Mouse (Mus musculus): Measurements from ENCODE around the gene Nfam1. TPM values are rescaled to one million over a fixed set of nuclear protein-coding genes. Genes with fewer than 3 reads are reported as not detected.
"Not testable (repeated sequence)": the region's sequence is repeated elsewhere in the genome, so short reads cannot be mapped to it uniquely, and the experiment has no call there.

Gene Nfam1
- polyA plus RNA-seq (2014; fragmentation: Nextera tagmentation; extraction: Ambion mirVana): 2.0 and 3.4 TPM in 2 replicates

GRCm38 (mm10) chr15:83032981-83033541, at the start of gene Nfam1:
Gene Nfam1 (minus strand): TSS chr15:83033306.
- ATAC-seq (ENCODE audit: low FRiP score, low TSS enrichment): no peak
- H3K4me3 ChIP-seq (ENCODE audit: low read length): no peak within 1 kb of the TSS
- no peak within 1 kb of the TSS for H3K27ac ChIP-seq (ENCODE audit: low read depth, low read length)
- peaks cover 34% of the 10 kb centered on the region; the same call in 1 of the 2 replicates for H3K4me1 ChIP-seq (ENCODE audit: control insufficient read depth, insufficient read depth, low read length)
- H3K4me2 ChIP-seq (replicated peaks; ENCODE audit: low read depth, low read length): no peak within 1 kb of the TSS; the same call in 1 of the 2 replicates
- peaks cover 11% of the 10 kb centered on the region for H3K27me3 ChIP-seq (ENCODE audit: control insufficient read depth, insufficient read depth, low read length)
- H3K36me3 ChIP-seq (ENCODE audit: control insufficient read depth, insufficient read depth, low read length): no peaks in the 10 kb centered on the region
- no peaks in the 10 kb centered on the region for H3K9me3 ChIP-seq (ENCODE audit: control insufficient read depth, low read length)
- 52% methylated on average over 17 of the region's 17 CpGs for whole genome bisulfite sequencing
- H3K9ac ChIP-seq (ENCODE audit: low read depth, low read length): no peak within 1 kb of the TSS

- ATAC-seq (ENCODE audit: low FRiP score, low TSS enrichment): no peak
- Histone ChIP-seq H3K27ac (ENCODE audit: low read depth, low read length) (no peak overlapping the region), H3K9ac (ENCODE audit: low read depth, low read length) (no peak overlapping the region), H3K9me3 (ENCODE audit: control insufficient read depth, low read length) (no peaks in the 10 kb centered on the region), H3K27me3 (ENCODE audit: control insufficient read depth, insufficient read depth, low read length) (no peaks in the 10 kb centered on the region), H3K36me3 (ENCODE audit: control insufficient read depth, insufficient read depth, low read length) (no peaks in the 10 kb centered on the region), H3K4me3 (ENCODE audit: low read length) (no peak overlapping the region), H3K4me2 (replicated peaks; ENCODE audit: low read depth, low read length) (no peak overlapping the region), H3K4me1 (ENCODE audit: control insufficient read depth, insufficient read depth, low read length) (no peaks in the 10 kb centered on the region)
- 57% methylated on average over 27 of the region's 27 CpGs for WGBS
Measured at GRCm38 (mm10) chr15:83075607-83076525, 42.8 kb upstream of the Nfam1 start.

GRCm38 (mm10) chr15:83074179-83074578, 41.1 kb upstream of the Nfam1 start:
- H3K9me3 ChIP-seq (ENCODE audit: control insufficient read depth, low read length): no peaks in the 10 kb centered on the region
- no peak overlapping the region for H3K4me2 ChIP-seq (replicated peaks; ENCODE audit: low read depth, low read length)
- no peak overlapping the region for H3K27ac ChIP-seq (ENCODE audit: low read depth, low read length)
- H3K4me1 ChIP-seq (ENCODE audit: control insufficient read depth, insufficient read depth, low read length): peaks cover 5% of the 10 kb centered on the region
- H3K27me3 ChIP-seq (ENCODE audit: control insufficient read depth, insufficient read depth, low read length): no peaks in the 10 kb centered on the region
- H3K36me3 ChIP-seq (ENCODE audit: control insufficient read depth, insufficient read depth, low read length): no peaks in the 10 kb centered on the region
- WGBS: 77% methylated on average over 4 of the region's 4 CpGs
- no peak overlapping the region for H3K9ac ChIP-seq (ENCODE audit: low read depth, low read length)
- no peak overlapping the region for H3K4me3 ChIP-seq (ENCODE audit: low read length)
- ATAC-seq (ENCODE audit: low FRiP score, low TSS enrichment): no peak

- no peak overlapping the region for H3K27ac ChIP-seq (ENCODE audit: low read depth, low read length)
- no peaks in the 10 kb centered on the region for H3K36me3 ChIP-seq (ENCODE audit: control insufficient read depth, insufficient read depth, low read length)
- no peak overlapping the region for H3K4me3 ChIP-seq (ENCODE audit: low read length)
- WGBS: 84% methylated on average over 5 of the region's 5 CpGs
- H3K9me3 ChIP-seq (ENCODE audit: control insufficient read depth, low read length): no peaks in the 10 kb centered on the region
- peaks cover 5% of the 10 kb centered on the region for H3K4me1 ChIP-seq (ENCODE audit: control insufficient read depth, insufficient read depth, low read length)
- ATAC-seq (ENCODE audit: low FRiP score, low TSS enrichment): no peak
- H3K4me2 ChIP-seq (replicated peaks; ENCODE audit: low read depth, low read length): no peak overlapping the region
- no peaks in the 10 kb centered on the region for H3K27me3 ChIP-seq (ENCODE audit: control insufficient read depth, insufficient read depth, low read length)
- no peak overlapping the region for H3K9ac ChIP-seq (ENCODE audit: low read depth, low read length)
Measured at GRCm38 (mm10) chr15:83071752-83072151, 38.6 kb upstream of the Nfam1 start.

GRCm38 (mm10) chr15:83070942-83071341, 37.8 kb upstream of the Nfam1 start:
- peak; percentile 82; the same call in 1 of the 2 replicates for ATAC-seq (ENCODE audit: low FRiP score, low TSS enrichment)
- no peaks in the 10 kb centered on the region for H3K9me3 ChIP-seq (ENCODE audit: control insufficient read depth, low read length)
- no peak overlapping the region for H3K4me3 ChIP-seq (ENCODE audit: low read length)
- peaks cover 5% of the 10 kb centered on the region for H3K4me1 ChIP-seq (ENCODE audit: control insufficient read depth, insufficient read depth, low read length)
- no peaks in the 10 kb centered on the region for H3K27me3 ChIP-seq (ENCODE audit: control insufficient read depth, insufficient read depth, low read length)
- 60% methylated on average over 3 of the region's 3 CpGs for WGBS
- no peak overlapping the region for H3K27ac ChIP-seq (ENCODE audit: low read depth, low read length)
- H3K9ac ChIP-seq (ENCODE audit: low read depth, low read length): no peak overlapping the region
- no peak overlapping the region for H3K4me2 ChIP-seq (replicated peaks; ENCODE audit: low read depth, low read length)
- H3K36me3 ChIP-seq (ENCODE audit: control insufficient read depth, insufficient read depth, low read length): no peaks in the 10 kb centered on the region

GRCm38 (mm10) chr15:83068270-83068669, 35.2 kb upstream of the Nfam1 start:
- Histone ChIP-seq H3K4me1 (ENCODE audit: control insufficient read depth, insufficient read depth, low read length) (peaks cover 5% of the 10 kb centered on the region), H3K27me3 (ENCODE audit: control insufficient read depth, insufficient read depth, low read length) (no peaks in the 10 kb centered on the region), H3K9me3 (ENCODE audit: control insufficient read depth, low read length) (no peaks in the 10 kb centered on the region), H3K9ac (ENCODE audit: low read depth, low read length) (no peak overlapping the region), H3K4me2 (replicated peaks; ENCODE audit: low read depth, low read length) (no peak overlapping the region), H3K36me3 (ENCODE audit: control insufficient read depth, insufficient read depth, low read length) (no peaks in the 10 kb centered on the region), H3K27ac (ENCODE audit: low read depth, low read length) (no peak overlapping the region), H3K4me3 (ENCODE audit: low read length) (no peak overlapping the region)
- ATAC-seq (ENCODE audit: low FRiP score, low TSS enrichment): no peak
- 98% methylated on average over 5 of the region's 5 CpGs for WGBS

- H3K27ac ChIP-seq (ENCODE audit: low read depth, low read length): no peak overlapping the region
- H3K4me1 ChIP-seq (ENCODE audit: control insufficient read depth, insufficient read depth, low read length): peaks cover 6% of the 10 kb centered on the region
- 81% methylated on average over 4 of the region's 4 CpGs for WGBS
- H3K9ac ChIP-seq (ENCODE audit: low read depth, low read length): no peak overlapping the region
- no peaks in the 10 kb centered on the region for H3K9me3 ChIP-seq (ENCODE audit: control insufficient read depth, low read length)
- no peak overlapping the region for H3K4me3 ChIP-seq (ENCODE audit: low read length)
- H3K27me3 ChIP-seq (ENCODE audit: control insufficient read depth, insufficient read depth, low read length): no peaks in the 10 kb centered on the region
- no peak for ATAC-seq (ENCODE audit: low FRiP score, low TSS enrichment)
- no peak overlapping the region for H3K4me2 ChIP-seq (replicated peaks; ENCODE audit: low read depth, low read length)
- no peaks in the 10 kb centered on the region for H3K36me3 ChIP-seq (ENCODE audit: control insufficient read depth, insufficient read depth, low read length)
Measured at GRCm38 (mm10) chr15:83065543-83065942, 32.4 kb upstream of the Nfam1 start.

GRCm38 (mm10) chr15:83062582-83062981, 29.5 kb upstream of the Nfam1 start:
- ATAC-seq (ENCODE audit: low FRiP score, low TSS enrichment); H3K36me3 ChIP-seq (ENCODE audit: control insufficient read depth, insufficient read depth, low read length); H3K9me3 ChIP-seq (ENCODE audit: control insufficient read depth, low read length); H3K27ac ChIP-seq (ENCODE audit: low read depth, low read length); H3K4me2 ChIP-seq (replicated peaks; ENCODE audit: low read depth, low read length); H3K27me3 ChIP-seq (ENCODE audit: control insufficient read depth, insufficient read depth, low read length); H3K9ac ChIP-seq (ENCODE audit: low read depth, low read length); H3K4me3 ChIP-seq (ENCODE audit: low read length): not testable (repeated sequence)
- whole genome bisulfite sequencing: 84% methylated on average over 2 of the region's 2 CpGs
- peaks cover 11% of the 10 kb centered on the region; the same call in 1 of the 2 replicates for H3K4me1 ChIP-seq (ENCODE audit: control insufficient read depth, insufficient read depth, low read length)

- Histone ChIP-seq H3K27ac (ENCODE audit: low read depth, low read length) (no peak overlapping the region), H3K27me3 (ENCODE audit: control insufficient read depth, insufficient read depth, low read length) (no peaks in the 10 kb centered on the region), H3K9me3 (ENCODE audit: control insufficient read depth, low read length) (no peaks in the 10 kb centered on the region), H3K9ac (ENCODE audit: low read depth, low read length) (no peak overlapping the region), H3K4me1 (ENCODE audit: control insufficient read depth, insufficient read depth, low read length) (peaks cover 19% of the 10 kb centered on the region; the same call in 1 of the 2 replicates), H3K4me2 (replicated peaks; ENCODE audit: low read depth, low read length) (no peak overlapping the region), H3K36me3 (ENCODE audit: control insufficient read depth, insufficient read depth, low read length) (no peaks in the 10 kb centered on the region), H3K4me3 (ENCODE audit: low read length) (no peak overlapping the region)
- peak; percentile 61 for ATAC-seq (ENCODE audit: low FRiP score, low TSS enrichment)
- 8% methylated on average over 5 of the region's 5 CpGs for WGBS
Measured at GRCm38 (mm10) chr15:83061689-83062088, 28.6 kb upstream of the Nfam1 start.
